Mouse (Mus musculus) limb, embryonic 11.5 days (tissue): ENCODE data around the gene Slc6a4. TPM values are rescaled to one million over a fixed set of nuclear protein-coding genes. Genes with fewer than 3 reads are reported as not detected.
"Not testable (repeated sequence)": the region's sequence is repeated elsewhere in the genome, so short reads cannot be mapped to it uniquely, and the experiment has no call there.

Experiments used
- ATAC-seq: fragments of 200-750 bp; cut with Nextera tagmentation; 2 replicates; pipeline ENCODE4 v1.8.0; 2017; ENCODE audit warnings: low read depth; ENCODE audit not compliant: insufficient number of reproducible peaks, low FRiP score, low TSS enrichment
- DNase-seq: peaks from one replicate; pipeline ENCODE4 v3.0.0-alpha.2; 2015; ENCODE audit warnings: low spot score
- H3K27ac ChIP-seq: fragments of 300-500 bp; sonication (generic); replicated peaks from 2 replicates; pipeline ENCODE4 v1.5.1; 2014; ENCODE audit warnings: low read depth, mild to moderate bottlenecking, low read length
- H3K27me3 ChIP-seq: fragments of 300-500 bp; sonication (generic); 2 replicates; pipeline ENCODE4 v1.6.1; 2014; ENCODE audit warnings: mild to moderate bottlenecking, low read length, mixed read lengths; ENCODE audit not compliant: control insufficient read depth, insufficient read depth
- H3K36me3 ChIP-seq: fragments of 300-500 bp; sonication (generic); 2 replicates; pipeline ENCODE4 v1.6.1; 2014; ENCODE audit warnings: mild to moderate bottlenecking, low read length, moderate library complexity, mixed read lengths; ENCODE audit not compliant: control insufficient read depth, insufficient read depth
- H3K4me1 ChIP-seq: fragments of 300-500 bp; sonication (generic); 2 replicates; pipeline ENCODE4 v1.6.1; 2014; ENCODE audit warnings: low read length, mixed read lengths; ENCODE audit not compliant: control insufficient read depth, insufficient read depth
- H3K4me2 ChIP-seq: fragments of 300-500 bp; sonication (generic); 2 replicates; pipeline ENCODE4 v1.6.1; 2014; ENCODE audit warnings: low read depth, mild to moderate bottlenecking, moderate library complexity; ENCODE audit not compliant: severe bottlenecking
- H3K4me3 ChIP-seq: fragments of 300-500 bp; sonication (generic); 2 replicates; pipeline ENCODE4 v1.5.1; 2014; ENCODE audit warnings: low read depth, low read length
- H3K9ac ChIP-seq: fragments of 300-500 bp; sonication (generic); 2 replicates; pipeline ENCODE4 v1.6.1; 2014; ENCODE audit warnings: mild to moderate bottlenecking, low read length
- H3K9me3 ChIP-seq: fragments of 300-500 bp; sonication (generic); 2 replicates; pipeline ENCODE4 v1.6.1; 2016; ENCODE audit warnings: low read length; ENCODE audit not compliant: control insufficient read depth
- WGBS: fragments of 180-500 bp; shearing (Covaris S2); extraction: QIAGEN DNeasy Blood & Tissue Kit; methylation state at CpG from one replicate; pipeline ENCODE4 v1.1.7; 2014; 5-methylcytosine and 5-hydroxymethylcytosine counted together
- polyA plus RNA-seq: library from polyadenylated mRNA; unstranded; fragments of >200 nt; fragmentation: Nextera tagmentation; extraction: Ambion mirVana; gene quantifications from 2 replicates; pipeline ENCODE4 v1.2.1, GENCODE M21; 2014

Slc6a4 gene
- polyA plus RNA-seq, 1 experiment from 2014 or later = 0.53 TPM

DNA sequence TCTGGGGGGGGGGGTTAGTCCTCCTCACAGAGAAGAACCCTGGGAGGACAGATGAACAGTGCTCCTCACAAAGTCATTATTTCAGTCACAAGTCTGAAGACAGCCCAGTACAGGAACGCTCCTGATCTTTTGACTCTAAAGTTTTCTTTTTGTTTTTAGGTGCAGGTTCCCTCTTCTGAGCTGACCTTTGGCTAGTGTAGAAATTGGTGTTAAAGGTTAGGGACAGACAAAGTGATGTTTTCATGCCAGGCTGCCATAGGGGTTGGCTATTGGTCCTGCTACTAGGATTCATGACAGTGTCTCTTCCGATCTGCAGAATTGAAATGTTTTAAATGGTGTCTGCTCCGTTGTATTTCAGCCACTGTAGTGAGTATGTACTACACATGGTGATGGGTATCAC is 29.8 kb downstream of the Slc6a4 start:
- H3K27ac ChIP-seq = no peak overlapping the region

DNA sequence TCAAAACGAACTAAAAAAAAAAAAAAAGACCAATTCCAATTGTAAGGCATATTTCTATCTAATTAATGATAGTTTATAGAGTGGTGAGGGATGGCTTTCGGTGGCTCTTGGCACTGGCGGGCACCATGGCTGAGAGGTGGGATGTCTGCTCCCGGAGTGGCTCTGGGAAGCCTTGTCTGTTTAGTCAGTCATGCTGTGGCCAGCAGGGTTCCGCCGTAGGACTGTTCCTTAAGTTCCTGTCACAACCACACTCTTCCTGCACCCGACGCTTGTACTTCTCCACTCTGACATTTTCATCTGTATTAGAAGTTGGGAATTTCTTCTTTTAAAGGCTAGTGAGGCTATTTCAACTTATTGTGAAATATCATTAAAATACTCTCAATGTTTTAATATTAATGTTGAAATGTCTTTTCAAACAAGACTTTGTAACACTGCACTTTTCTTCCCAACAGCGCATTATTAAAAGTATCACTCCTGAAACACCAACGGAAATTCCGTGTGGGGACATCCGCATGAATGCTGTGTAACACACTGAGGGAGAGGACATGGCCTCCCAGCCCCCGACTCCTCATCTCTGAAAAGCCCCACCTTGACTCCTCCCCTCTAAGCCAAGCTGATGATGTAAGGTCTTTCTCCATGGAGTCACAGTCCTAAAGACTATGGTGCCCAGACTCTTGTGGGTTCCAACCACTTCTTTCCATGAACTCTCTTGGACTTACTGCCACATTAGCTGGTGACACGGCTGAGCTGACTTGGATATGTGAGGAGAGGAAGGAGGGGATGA is 32.9 kb downstream of the Slc6a4 start:
- WGBS = 84% methylated on average over 14 of the region's 14 CpGs
- ATAC-seq (no peak), DNase-seq (no peak)

More for the DNA sequence above, 29.8 kb downstream of the Slc6a4 start:
- no peak overlapping the region for H3K9ac ChIP-seq
- ATAC-seq (no peak), DNase-seq (no peak)
- H3K4me1 ChIP-seq = no peaks in the 10 kb centered on the region
- H3K27me3 ChIP-seq = no peaks in the 10 kb centered on the region
- H3K4me2 ChIP-seq = no peak overlapping the region
- H3K36me3 ChIP-seq = no peaks in the 10 kb centered on the region
- 89% methylated on average over 3 of the region's 3 CpGs for WGBS
- no peak overlapping the region for H3K4me3 ChIP-seq
- H3K9me3 ChIP-seq = no peaks in the 10 kb centered on the region

DNA sequence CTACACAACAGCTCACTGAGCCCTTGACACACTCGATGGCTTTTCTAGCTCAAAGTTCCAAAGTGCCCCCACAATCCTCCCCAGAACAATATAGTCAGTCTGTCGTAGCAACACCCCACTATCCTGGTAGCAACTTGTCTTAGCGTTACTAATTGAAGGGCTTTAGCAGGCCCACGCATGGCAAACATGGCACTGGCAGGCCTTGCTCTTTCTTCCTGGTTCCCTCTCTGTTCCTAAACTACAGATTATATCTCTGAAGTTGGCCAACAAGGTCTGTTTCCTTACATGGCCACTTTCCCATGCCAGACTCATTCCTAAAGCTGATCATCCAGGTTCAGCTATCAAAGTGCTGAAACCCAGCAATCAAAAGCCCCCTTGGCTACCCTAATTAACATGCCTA is 43.5 kb downstream of the Slc6a4 start:
- Histone ChIP-seq H3K9me3 (no peaks in the 10 kb centered on the region), H3K9ac (no peak overlapping the region), H3K27ac (no peak overlapping the region), H3K4me3 (no peak overlapping the region), H3K4me1 (no peaks in the 10 kb centered on the region), H3K36me3 (peaks cover 8% of the 10 kb centered on the region), H3K27me3 (no peaks in the 10 kb centered on the region), H3K4me2 (no peak overlapping the region)
- 90% methylated on average over 4 of the region's 4 CpGs for WGBS
- ATAC-seq (no peak), DNase-seq (no peak)

More for the DNA sequence above, 32.9 kb downstream of the Slc6a4 start:
- H3K4me1 ChIP-seq = no peaks in the 10 kb centered on the region
- no peaks in the 10 kb centered on the region for H3K27me3 ChIP-seq
- no peak overlapping the region for H3K9ac ChIP-seq
- H3K4me3 ChIP-seq = no peak overlapping the region
- no peaks in the 10 kb centered on the region for H3K9me3 ChIP-seq
- H3K4me2 ChIP-seq = no peak overlapping the region
- H3K36me3 ChIP-seq = no peaks in the 10 kb centered on the region
- no peak overlapping the region for H3K27ac ChIP-seq

DNA sequence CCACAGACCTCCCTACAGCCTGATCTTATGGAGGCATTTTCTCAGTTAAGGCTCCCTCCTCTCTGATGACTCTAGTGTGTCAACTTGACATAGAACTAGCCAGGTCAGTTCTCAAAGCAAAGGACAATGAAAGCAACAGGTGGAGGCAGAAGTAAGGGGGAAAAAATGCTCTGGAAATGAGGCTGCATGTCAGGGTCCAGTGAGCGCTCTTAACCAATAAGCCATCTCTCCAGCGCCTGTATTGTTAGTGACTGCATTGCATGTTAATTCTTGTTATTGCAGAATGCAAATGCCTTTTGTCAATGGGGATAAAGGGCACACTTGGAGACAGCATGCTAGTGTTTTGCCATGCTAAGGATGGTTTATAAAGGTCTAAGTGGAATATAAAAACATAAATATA is 44.4 kb downstream of the Slc6a4 start:
- 79% methylated on average over 2 of the region's 2 CpGs for WGBS
- H3K4me3 ChIP-seq = no peak overlapping the region
- no peaks in the 10 kb centered on the region for H3K9me3 ChIP-seq
- H3K27me3 ChIP-seq = no peaks in the 10 kb centered on the region
- peaks cover 8% of the 10 kb centered on the region for H3K36me3 ChIP-seq
- DNase-seq (no peak), ATAC-seq (no peak)
- no peaks in the 10 kb centered on the region for H3K4me1 ChIP-seq
- no peak overlapping the region for H3K27ac ChIP-seq
- H3K4me2 ChIP-seq = no peak overlapping the region
- H3K9ac ChIP-seq = no peak overlapping the region

DNA sequence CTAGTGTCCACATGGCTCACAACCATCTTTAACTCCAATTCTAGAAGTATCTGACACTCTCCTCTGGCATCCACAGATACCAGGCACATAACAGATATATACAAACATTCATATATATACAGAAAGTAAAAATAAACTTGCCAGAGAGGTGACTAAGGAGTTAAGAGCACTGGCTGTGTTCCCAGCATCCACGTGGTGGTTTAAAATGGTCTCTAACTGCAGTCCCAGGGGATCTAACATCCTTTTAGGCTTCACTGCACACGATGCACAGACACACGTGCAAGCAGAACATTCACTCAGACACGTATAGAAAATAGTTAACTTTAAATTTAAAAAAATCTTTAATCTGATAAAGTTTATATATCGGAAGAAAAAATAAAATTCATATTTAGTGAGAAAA is 63.5 kb downstream of the Slc6a4 start:
- no peaks in the 10 kb centered on the region for H3K9me3 ChIP-seq

DNA sequence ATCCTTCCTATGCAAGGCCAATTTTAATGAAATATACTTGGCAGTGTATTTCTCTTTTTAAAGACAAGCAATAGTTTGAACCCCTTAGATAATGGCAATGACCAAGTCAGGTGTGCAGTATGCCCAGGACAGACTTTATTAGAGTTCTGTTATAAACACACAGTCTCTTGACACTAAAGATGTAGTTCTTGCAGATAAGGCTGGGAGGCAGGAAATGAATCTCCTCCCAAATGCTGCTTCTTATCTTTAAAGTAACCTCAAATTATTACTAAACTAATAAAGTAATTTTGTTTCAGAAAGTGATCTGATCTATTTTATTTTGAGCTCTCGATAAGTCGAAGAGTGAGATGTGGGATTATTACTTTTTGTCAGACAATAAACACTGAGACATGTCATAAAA is 65.0 kb downstream of the Slc6a4 start:
- Histone ChIP-seq H3K4me1 (no peaks in the 10 kb centered on the region), H3K4me3 (no peak overlapping the region), H3K4me2 (no peak overlapping the region), H3K9me3 (no peaks in the 10 kb centered on the region), H3K9ac (no peak overlapping the region), H3K27ac (no peak overlapping the region), H3K36me3 (no peaks in the 10 kb centered on the region), H3K27me3 (no peaks in the 10 kb centered on the region)
- no peak for ATAC-seq
- 95% methylated on average over 2 of the region's 2 CpGs for WGBS
- no peak for DNase-seq

More for the DNA sequence above, 63.5 kb downstream of the Slc6a4 start:
- Histone ChIP-seq H3K9ac (no peak overlapping the region), H3K4me2 (no peak overlapping the region), H3K4me3 (no peak overlapping the region), H3K27ac (no peak overlapping the region), H3K36me3 (no peaks in the 10 kb centered on the region), H3K27me3 (no peaks in the 10 kb centered on the region), H3K4me1 (no peaks in the 10 kb centered on the region)
- WGBS = 87% methylated on average over 5 of the region's 5 CpGs
- ATAC-seq (no peak), DNase-seq (no peak)

DNA sequence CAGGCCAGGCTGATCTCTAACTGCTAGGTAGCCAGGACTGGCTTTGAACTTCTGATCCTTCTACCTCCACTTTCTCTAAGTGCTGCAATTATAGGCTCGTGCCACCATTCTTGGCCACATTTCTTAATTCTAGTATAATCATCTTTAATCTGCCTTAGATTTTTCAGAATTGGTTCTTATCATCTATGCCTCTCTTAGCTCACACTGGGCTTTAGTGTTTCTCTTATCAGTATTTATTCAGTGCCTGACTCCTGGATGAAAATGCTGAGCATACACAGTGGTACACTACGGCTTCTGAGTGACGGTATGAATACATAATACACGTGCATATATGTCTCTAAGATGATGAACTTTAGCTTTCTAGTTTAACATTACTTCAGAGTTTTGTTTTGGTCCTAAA is 70.4 kb downstream of the Slc6a4 start:
- no peak for ATAC-seq
- H3K4me1 ChIP-seq = no peaks in the 10 kb centered on the region
- H3K4me3 ChIP-seq = no peak overlapping the region
- no peaks in the 10 kb centered on the region for H3K27me3 ChIP-seq
- no peak for DNase-seq
- no peak overlapping the region for H3K4me2 ChIP-seq
- H3K36me3 ChIP-seq = peaks cover 2% of the 10 kb centered on the region; the same call in 1 of the 2 replicates
- H3K9me3 ChIP-seq = no peaks in the 10 kb centered on the region
- 96% methylated on average over 4 of the region's 4 CpGs for WGBS
- no peak overlapping the region for H3K9ac ChIP-seq
- H3K27ac ChIP-seq = no peak overlapping the region

DNA sequence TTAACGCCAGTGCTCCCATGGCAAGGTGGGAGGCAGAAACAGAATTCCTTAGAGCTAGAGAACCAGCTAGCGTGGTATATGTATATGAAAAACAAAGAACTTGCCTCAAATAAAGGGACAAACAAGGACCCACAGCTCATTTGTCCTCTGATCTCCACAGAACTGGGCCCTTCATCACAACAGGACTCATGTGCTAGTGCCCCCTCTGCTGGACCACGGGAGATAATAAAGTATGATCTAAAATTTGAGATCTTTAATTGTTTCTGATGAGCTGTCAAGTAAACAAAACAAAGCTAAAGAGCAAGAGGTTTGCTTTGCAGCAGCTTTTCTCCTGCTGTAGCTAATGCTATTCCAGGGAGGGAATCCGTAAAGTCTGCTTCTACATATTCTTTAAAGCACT is 72.3 kb downstream of the Slc6a4 start:
- WGBS = 87% methylated on average over 4 of the region's 4 CpGs
- Histone ChIP-seq H3K4me2 (no peak overlapping the region), H3K4me3 (no peak overlapping the region), H3K9me3 (no peaks in the 10 kb centered on the region), H3K4me1 (no peaks in the 10 kb centered on the region), H3K36me3 (peaks cover 2% of the 10 kb centered on the region; the same call in 1 of the 2 replicates), H3K27ac (no peak overlapping the region), H3K9ac (no peak overlapping the region), H3K27me3 (no peaks in the 10 kb centered on the region)
- no peak for DNase-seq
- ATAC-seq = no peak

DNA sequence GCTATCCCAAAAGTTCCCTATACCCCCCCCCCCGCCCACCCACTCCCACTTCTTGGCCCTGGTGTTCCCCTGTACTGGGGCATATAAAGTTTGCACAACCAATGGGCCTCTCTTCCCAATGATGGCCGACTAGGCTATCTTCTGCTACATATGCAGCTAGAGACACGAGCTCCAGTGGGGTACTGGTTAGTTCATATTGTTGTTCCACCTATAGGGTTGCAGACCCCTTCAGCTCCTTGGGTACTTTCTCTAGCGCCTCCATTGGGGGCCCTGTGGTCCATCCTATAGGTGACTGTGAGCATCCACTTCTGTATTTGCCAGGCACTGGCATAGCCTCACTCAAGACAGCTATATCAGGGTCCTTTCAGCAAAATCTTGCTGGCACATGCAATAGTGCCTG is 78.9 kb downstream of the Slc6a4 start:
- Histone ChIP-seq H3K4me2 (peak overlapping the region; percentile 72), H3K9ac (peak overlapping the region; percentile 96), H3K4me3 (peak overlapping the region; percentile 90)
- 75% methylated on average over 4 of the region's 4 CpGs for WGBS
- H3K4me1 ChIP-seq, H3K36me3 ChIP-seq, ATAC-seq, H3K27me3 ChIP-seq, H3K9me3 ChIP-seq, H3K27ac ChIP-seq, DNase-seq: not testable (repeated sequence)
